Mouse (Mus musculus): ENCODE measurements around the gene Dlgap1. TPM values are rescaled to one million over a fixed set of nuclear protein-coding genes. Genes with fewer than 3 reads are reported as not detected.

Dlgap1 gene
- polyA plus RNA-seq, 1 experiment from 2014 or later: not detected

DNA sequence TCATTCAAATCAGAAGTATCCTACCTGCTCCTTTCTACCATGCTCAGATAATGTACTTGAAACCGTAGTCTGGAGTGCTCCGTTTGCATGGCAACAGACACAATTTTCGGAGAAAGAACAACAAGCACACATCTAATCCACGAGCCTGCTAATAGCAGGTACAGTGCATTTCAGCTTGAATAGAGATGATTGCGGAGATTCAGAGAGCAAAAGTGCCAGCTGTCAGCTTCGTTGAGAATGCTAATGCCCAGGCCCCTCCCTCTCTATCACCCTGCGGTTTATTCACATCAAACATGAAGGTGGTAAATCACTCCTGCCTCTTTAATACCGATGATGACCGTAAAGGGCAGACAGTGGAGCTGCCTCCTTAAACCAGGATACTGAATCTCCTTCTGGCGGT, 518.0 kb downstream of the Dlgap1 start:
- no peaks in the 10 kb centered on the region for H3K36me3 ChIP-seq (ENCODE audit: inconsistent target)
- H3K79me2 ChIP-seq (ENCODE audit: inconsistent target): no peaks in the 10 kb centered on the region
- 83% methylated on average over 10 of the region's 10 CpGs for WGBS (ENCODE audit: missing documents)
- no peak overlapping the region for H3K4me3 ChIP-seq (ENCODE audit: inconsistent target)
- no peak overlapping the region for H3K27ac ChIP-seq

DNA sequence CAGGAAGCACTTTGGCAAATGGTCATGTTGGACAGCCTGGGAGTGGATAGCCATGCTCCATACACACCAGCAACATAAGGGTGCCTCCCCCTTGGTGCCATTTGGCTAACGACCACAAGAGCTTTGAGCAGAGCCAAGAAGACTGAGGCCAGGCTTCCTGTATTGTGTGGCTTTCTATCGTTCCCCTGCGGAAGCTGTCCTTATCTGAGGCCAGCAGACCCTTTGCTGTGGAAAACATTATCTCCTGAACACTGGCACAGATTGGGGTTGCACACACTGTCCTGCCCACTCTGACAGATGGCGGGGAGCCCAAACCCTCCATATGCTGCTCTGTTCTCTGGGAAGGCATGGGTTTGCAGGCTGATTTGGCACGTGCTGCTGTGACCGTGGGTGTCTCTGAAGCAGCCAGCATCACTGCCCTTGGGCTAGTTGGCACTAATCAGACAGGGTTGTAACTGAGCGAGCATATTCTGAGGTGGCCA, 520.0 kb downstream of the Dlgap1 start:
- WGBS (ENCODE audit: missing documents): 4% methylated on average over 7 of the region's 7 CpGs
- no peaks in the 10 kb centered on the region for H3K79me2 ChIP-seq (ENCODE audit: inconsistent target)
- H3K4me3 ChIP-seq (ENCODE audit: inconsistent target): no peak overlapping the region
- H3K36me3 ChIP-seq (ENCODE audit: inconsistent target): no peaks in the 10 kb centered on the region
- H3K27ac ChIP-seq: no peak overlapping the region

DNA sequence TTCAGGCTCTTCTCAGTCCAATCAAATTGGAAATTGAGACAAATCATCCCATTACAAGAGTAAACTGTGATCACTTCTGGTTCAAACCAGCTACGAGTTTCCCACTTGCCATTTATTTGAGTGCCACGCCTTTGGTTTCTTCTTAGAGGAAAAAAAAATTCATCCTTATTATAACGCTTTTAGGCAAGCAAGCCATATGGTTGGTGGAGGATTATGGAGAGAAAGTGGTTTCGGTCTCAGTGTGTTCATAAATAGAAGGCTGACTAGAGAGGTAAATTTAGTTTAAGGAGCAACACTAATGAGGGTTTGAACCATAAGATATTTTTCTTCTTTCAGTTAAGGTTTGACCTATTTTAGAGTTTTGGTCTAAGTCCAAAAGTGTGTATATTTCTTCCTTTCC, 522.7 kb downstream of the Dlgap1 start:
- H3K79me2 ChIP-seq (ENCODE audit: inconsistent target): no peaks in the 10 kb centered on the region
- no peak overlapping the region for H3K27ac ChIP-seq
- no peaks in the 10 kb centered on the region for H3K36me3 ChIP-seq (ENCODE audit: inconsistent target)
- H3K4me3 ChIP-seq (ENCODE audit: inconsistent target): no peak overlapping the region
- WGBS (ENCODE audit: missing documents): 94% methylated on average over 4 of the region's 4 CpGs

DNA sequence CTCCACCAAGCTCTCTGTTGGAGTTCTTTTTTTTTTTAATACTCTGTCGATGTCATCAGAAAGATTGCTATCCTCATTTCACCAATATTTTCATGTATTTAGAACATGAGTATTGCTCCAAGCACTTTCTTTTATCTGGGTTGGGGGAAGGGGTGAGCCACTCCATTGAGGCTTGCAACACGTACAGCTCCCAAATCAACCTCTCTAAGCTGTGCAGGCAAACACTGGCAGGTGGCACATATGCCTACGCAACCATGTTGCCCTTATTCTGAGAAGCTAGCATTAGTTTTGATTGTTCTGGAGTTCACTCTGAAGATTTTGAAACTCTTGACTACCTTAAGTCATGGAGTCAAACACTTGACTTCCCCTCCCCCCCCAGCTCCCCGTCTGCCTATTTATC, 525.5 kb downstream of the Dlgap1 start:
- H3K36me3 ChIP-seq (ENCODE audit: inconsistent target): no peaks in the 10 kb centered on the region
- H3K4me3 ChIP-seq (ENCODE audit: inconsistent target): no peak overlapping the region
- 72% methylated on average over 4 of the region's 4 CpGs for WGBS (ENCODE audit: missing documents)
- H3K27ac ChIP-seq: no peak overlapping the region
- H3K79me2 ChIP-seq (ENCODE audit: inconsistent target): no peaks in the 10 kb centered on the region

DNA sequence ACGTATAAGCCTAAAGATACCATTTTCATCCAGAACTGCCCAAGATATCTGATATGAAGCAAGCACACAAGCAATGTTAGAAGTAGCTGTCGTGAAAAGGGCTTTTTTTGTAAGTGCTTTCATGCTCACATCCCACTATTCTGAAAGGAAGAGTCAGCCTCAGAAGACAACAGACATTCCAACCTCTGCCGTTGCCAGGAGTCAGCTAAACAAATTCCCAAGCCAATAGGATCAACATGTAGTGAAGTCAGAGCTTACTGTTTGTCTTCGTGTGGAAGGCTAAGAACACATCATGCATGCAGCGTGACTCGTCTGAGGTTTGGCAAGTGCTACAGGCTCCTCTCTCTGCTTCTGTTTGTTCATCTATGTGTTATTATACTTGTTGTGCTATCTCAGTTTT, 529.4 kb downstream of the Dlgap1 start:
- H3K36me3 ChIP-seq (ENCODE audit: inconsistent target): no peaks in the 10 kb centered on the region
- H3K27ac ChIP-seq: no peak overlapping the region
- 91% methylated on average over 6 of the region's 6 CpGs for WGBS (ENCODE audit: missing documents)
- no peak overlapping the region for H3K4me3 ChIP-seq (ENCODE audit: inconsistent target)
- H3K79me2 ChIP-seq (ENCODE audit: inconsistent target): no peaks in the 10 kb centered on the region

DNA sequence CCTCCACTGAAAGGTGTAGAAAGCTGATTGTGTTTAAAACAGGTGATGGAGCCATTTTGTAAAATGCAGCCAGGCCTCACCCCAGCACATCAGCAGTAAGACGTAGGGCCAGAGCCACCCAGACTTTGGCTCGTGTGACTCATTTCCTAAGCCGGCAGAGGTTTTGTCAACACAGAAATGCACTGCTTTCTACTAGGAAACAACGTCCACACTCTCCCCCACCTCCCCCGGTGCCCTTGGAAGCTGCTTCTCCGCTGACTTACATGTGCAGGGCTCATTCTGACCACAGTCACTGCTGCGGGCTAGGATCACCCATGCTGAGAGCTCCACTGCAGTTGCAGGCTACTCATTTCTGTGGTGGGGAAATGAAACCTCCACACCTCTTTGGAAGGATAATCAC, 533.1 kb downstream of the Dlgap1 start:
- Histone ChIP-seq H3K79me2 (ENCODE audit: inconsistent target) (no peaks in the 10 kb centered on the region), H3K27ac (no peak overlapping the region), H3K36me3 (ENCODE audit: inconsistent target) (no peaks in the 10 kb centered on the region), H3K4me3 (ENCODE audit: inconsistent target) (no peak overlapping the region)
- 8% methylated on average over 7 of the region's 7 CpGs for WGBS (ENCODE audit: missing documents)

DNA sequence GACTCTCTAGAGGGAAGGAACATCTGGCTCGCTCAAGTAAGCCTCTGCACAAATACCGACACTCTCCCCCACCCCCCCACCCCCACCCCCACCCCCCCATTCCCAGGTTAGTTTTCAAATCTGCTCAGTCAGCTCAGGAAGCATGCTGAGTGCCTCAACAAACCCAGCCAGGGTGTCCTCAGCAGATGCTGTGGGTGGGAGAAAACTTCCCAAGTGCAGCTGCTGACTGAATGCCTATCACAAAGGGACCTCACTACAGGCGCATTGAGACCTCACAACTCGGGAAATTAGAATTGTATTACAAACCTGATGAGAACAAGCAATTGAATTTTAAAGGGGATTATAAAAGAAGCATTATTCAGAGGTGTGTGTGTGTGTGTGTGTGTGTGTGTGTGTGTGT, 538.9 kb downstream of the Dlgap1 start:
- WGBS (ENCODE audit: missing documents): 78% methylated on average over 4 of the region's 4 CpGs
- H3K79me2 ChIP-seq (ENCODE audit: inconsistent target): no peaks in the 10 kb centered on the region
- H3K27ac ChIP-seq: no peak overlapping the region
- H3K36me3 ChIP-seq (ENCODE audit: inconsistent target): no peaks in the 10 kb centered on the region
- H3K4me3 ChIP-seq (ENCODE audit: inconsistent target): no peak overlapping the region

DNA sequence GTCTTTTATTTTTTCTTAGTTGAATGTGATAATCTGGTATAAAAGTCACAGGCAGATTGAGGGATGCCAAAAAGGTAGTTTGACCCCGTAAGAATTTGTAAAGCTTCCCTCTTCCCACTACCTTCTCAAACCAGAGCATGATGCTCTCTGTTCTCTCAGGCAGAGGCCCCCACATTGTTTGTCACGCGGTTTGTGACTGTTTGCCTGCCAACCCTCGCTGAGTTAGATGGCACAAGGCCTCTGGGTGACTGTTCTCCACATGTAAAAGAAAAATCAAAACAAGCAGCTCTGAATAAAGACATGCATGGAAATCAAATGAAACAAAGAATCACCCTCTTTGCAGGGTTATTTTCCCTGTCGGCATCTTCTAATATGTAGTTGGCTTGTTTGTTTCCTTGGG, 541.6 kb downstream of the Dlgap1 start:
- no peak overlapping the region for H3K4me3 ChIP-seq (ENCODE audit: inconsistent target)
- H3K79me2 ChIP-seq (ENCODE audit: inconsistent target): no peaks in the 10 kb centered on the region
- no peaks in the 10 kb centered on the region for H3K36me3 ChIP-seq (ENCODE audit: inconsistent target)
- 86% methylated on average over 5 of the region's 5 CpGs for WGBS (ENCODE audit: missing documents)
- H3K27ac ChIP-seq: no peak overlapping the region

DNA sequence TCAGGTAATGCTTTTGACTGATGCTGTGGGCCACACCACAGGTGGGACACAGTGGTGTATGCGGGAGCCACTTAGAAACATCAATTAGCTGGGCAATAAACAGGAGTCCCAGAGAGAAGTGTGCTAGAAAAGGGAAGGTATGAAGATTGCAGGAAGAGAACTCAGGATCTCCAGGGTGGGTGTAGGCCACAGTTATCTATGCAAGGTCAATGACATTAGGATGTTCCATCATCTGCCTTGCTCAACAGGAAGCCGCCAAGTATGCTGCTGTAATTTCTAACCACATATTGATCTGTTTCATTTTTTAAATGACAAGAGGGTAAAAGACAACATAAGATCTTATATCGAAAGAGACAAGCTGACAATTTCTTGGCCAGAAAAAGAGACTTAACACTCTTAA, 542.5 kb downstream of the Dlgap1 start:
- Histone ChIP-seq H3K4me3 (ENCODE audit: inconsistent target) (no peak overlapping the region), H3K27ac (no peak overlapping the region)

DNA sequence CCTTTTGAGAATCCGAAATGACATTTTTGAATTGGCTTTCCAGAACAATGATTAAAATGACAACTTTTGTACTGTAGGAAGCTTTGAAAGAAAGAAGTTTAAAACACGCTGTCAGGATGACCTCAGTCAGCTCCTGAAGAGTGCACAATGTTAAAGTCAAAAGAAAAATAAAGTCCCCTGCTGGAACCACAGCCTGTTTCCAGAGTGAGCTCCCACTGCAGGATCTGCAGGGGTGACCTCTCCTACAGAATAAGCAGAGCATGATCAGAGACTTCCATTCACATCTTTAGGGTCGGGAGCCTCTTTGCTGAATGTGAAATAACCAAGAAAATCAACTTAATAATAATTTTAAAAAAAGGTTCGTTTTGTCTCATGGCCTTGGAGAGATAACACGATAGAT, 544.9 kb downstream of the Dlgap1 start:
- WGBS (ENCODE audit: missing documents): 90% methylated on average over 5 of the region's 5 CpGs
- Histone ChIP-seq H3K27ac (no peak overlapping the region), H3K79me2 (ENCODE audit: inconsistent target) (no peaks in the 10 kb centered on the region), H3K4me3 (ENCODE audit: inconsistent target) (no peak overlapping the region), H3K36me3 (ENCODE audit: inconsistent target) (no peaks in the 10 kb centered on the region)

More for the DNA sequence above, 542.5 kb downstream of the Dlgap1 start:
- 71% methylated on average over 3 of the region's 3 CpGs for WGBS (ENCODE audit: missing documents)
- no peaks in the 10 kb centered on the region for H3K79me2 ChIP-seq (ENCODE audit: inconsistent target)
- no peaks in the 10 kb centered on the region for H3K36me3 ChIP-seq (ENCODE audit: inconsistent target)

DNA sequence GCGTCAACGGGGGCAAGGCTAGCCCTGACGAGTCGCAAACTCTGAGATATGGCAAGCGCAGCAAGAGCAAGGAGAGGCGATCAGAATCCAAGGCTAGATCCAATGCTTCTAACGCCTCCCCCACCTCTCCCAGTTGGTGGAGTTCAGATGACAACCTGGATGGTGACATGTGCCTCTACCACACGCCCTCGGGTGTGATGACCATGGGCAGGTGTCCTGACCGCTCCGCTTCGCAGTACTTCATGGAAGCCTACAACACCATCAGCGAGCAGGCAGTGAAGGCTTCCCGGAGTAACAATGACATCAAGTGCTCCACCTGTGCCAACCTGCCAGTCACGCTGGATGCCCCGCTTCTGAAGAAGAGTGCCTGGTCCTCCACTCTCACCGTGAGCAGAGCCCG, 547.6 kb downstream of the Dlgap1 start:
- 95% methylated on average over 18 of the region's 18 CpGs for WGBS (ENCODE audit: missing documents)
- Histone ChIP-seq H3K4me3 (ENCODE audit: inconsistent target) (no peak overlapping the region), H3K79me2 (ENCODE audit: inconsistent target) (no peaks in the 10 kb centered on the region), H3K27ac (no peak overlapping the region), H3K36me3 (ENCODE audit: inconsistent target) (no peaks in the 10 kb centered on the region)

DNA sequence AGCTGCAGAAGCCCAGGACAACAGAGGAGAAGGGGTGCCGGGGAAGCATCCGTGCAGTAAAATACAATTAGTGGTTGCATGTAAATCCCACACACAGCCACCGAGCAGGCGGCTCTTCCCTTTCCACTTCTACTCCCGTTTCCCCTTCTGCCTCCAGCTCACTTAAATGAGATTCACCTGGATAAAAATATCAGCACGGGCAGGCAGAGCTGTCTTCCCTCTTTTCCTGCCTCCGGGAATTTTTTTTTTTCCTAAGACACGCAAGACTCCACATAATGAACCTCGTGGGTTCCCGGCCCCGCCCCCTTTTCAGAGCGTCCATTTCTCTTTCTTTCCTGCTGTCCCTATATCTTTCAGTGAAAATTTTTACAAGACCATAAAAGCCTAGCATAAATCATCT, 548.5 kb downstream of the Dlgap1 start:
- WGBS (ENCODE audit: missing documents): 95% methylated on average over 12 of the region's 12 CpGs
- no peak overlapping the region for H3K4me3 ChIP-seq (ENCODE audit: inconsistent target)

DNA sequence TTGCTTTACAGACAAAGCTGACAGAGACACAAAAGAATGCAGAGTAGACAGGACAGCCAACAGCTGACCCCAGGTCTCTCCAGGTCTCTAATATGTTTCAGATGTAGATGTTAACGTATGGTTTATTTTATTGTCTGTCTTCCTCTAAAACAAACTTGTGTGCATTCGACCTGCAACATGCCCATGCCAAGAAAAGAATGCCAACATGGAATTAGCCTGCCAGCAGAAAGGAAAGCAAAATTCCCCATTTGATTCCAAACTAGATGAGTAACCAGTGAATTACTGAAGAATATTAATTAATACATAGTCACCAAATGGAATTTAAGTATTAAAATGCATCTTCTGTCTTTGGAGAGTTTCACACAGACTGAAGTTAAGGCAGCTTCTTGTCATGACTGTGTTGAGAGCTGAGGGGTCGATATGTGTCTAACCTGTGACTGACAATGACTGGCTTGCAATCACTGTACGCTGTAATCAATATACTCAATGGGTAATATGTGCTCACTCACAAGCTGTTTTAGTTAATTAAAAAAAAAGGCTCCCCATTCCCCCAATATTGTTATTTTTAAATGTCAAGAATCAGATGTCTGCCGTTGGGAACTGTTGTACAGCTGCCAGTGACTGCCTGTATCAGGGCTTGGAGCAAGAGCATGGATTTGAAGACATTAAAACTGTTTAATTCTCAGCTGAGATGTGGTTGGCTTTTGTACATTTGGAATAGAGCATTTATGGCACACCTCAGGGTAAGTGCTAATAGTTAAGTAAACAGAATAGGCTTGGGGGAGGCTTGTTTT, 552.4 kb downstream of the Dlgap1 start:
- 86% methylated on average over 5 of the region's 5 CpGs for WGBS (ENCODE audit: missing documents)
- H3K79me2 ChIP-seq (ENCODE audit: inconsistent target): no peaks in the 10 kb centered on the region
- H3K27ac ChIP-seq: no peak overlapping the region
- no peaks in the 10 kb centered on the region for H3K36me3 ChIP-seq (ENCODE audit: inconsistent target)
- H3K4me3 ChIP-seq (ENCODE audit: inconsistent target): no peak overlapping the region

More for the DNA sequence above, 548.5 kb downstream of the Dlgap1 start:
- H3K27ac ChIP-seq: no peak overlapping the region
- H3K36me3 ChIP-seq (ENCODE audit: inconsistent target): no peaks in the 10 kb centered on the region
- no peaks in the 10 kb centered on the region for H3K79me2 ChIP-seq (ENCODE audit: inconsistent target)

DNA sequence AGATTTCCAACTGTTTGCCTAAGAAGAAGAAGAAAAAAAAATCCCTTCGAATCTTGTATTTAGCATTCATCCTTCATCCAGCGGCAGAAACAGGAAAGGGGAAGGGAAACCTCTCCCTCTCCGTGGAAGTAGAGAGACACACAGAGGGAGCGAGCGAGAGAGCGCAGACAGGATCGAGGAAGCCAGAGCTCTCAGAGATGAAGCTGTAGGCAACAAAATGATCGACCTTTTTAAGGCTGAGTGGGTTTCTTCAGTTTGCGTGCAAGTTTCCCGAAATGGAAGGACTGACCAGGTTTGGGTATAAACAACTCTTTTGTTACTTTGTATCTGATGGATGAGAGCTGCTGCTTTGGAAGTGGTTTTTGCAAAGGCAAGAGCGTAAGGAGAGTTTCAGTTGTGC, 553.1 kb downstream of the Dlgap1 start:
- Histone ChIP-seq H3K27ac (no peak overlapping the region), H3K36me3 (ENCODE audit: inconsistent target) (no peaks in the 10 kb centered on the region), H3K4me3 (ENCODE audit: inconsistent target) (no peak overlapping the region), H3K79me2 (ENCODE audit: inconsistent target) (no peaks in the 10 kb centered on the region)
- WGBS (ENCODE audit: missing documents): 58% methylated on average over 11 of the region's 11 CpGs

DNA sequence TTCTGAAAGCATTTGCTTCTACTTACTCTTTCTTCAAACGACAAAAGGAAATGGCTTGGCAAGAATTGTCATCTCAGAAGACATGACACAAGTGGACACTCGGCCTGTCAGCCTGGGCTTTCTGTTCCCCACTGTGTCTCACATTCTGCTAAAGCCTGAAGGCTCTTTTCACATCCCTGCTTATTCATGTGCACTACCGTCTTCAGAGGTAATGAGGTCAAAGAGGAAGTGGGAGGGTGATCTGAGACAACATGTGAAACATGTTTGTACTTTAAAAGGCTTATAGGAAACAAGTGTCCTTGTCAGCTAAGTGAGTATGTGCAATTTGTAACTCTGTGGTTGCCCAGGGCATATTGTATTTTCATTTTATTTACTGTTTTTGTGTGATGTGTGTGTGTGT, 557.1 kb downstream of the Dlgap1 start:
- 14% methylated on average over 3 of the region's 3 CpGs for WGBS (ENCODE audit: missing documents)
- no peak overlapping the region for H3K4me3 ChIP-seq (ENCODE audit: inconsistent target)
- no peaks in the 10 kb centered on the region for H3K79me2 ChIP-seq (ENCODE audit: inconsistent target)

DNA sequence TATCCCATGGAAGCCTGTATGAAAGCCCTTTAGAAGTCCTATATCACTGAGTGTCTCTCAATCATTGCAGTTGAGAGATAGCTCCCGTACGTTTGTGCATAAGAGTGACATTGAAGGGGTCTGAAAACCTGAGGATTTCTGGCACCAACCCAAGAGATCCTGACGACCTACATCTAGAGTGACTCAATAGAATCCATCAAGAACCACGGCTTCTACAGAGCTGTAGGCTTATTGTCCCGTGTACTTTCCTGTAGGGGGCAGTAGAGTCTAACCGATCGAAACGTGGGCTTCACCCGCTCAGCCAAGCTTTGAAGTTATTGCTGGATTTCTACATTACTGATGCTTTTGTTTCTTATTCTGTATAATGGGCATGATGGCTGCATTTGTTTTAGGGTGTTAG, 558.2 kb downstream of the Dlgap1 start:
- 18% methylated on average over 9 of the region's 9 CpGs for WGBS (ENCODE audit: missing documents)
- H3K79me2 ChIP-seq (ENCODE audit: inconsistent target): no peaks in the 10 kb centered on the region
- no peak overlapping the region for H3K4me3 ChIP-seq (ENCODE audit: inconsistent target)
- H3K36me3 ChIP-seq (ENCODE audit: inconsistent target): no peaks in the 10 kb centered on the region
- no peak overlapping the region for H3K27ac ChIP-seq

More for the DNA sequence above, 557.1 kb downstream of the Dlgap1 start:
- Histone ChIP-seq H3K36me3 (ENCODE audit: inconsistent target) (no peaks in the 10 kb centered on the region), H3K27ac (no peak overlapping the region)

Data from macrophage (primary cell).